Mouse (Mus musculus): ENCODE measurements around the gene Cpox. TPM values are rescaled to one million over a fixed set of nuclear protein-coding genes. Genes with fewer than 3 reads are reported as not detected.

The Cpox gene
- polyA plus RNA-seq, 1 experiment: 206 TPM

DNA sequence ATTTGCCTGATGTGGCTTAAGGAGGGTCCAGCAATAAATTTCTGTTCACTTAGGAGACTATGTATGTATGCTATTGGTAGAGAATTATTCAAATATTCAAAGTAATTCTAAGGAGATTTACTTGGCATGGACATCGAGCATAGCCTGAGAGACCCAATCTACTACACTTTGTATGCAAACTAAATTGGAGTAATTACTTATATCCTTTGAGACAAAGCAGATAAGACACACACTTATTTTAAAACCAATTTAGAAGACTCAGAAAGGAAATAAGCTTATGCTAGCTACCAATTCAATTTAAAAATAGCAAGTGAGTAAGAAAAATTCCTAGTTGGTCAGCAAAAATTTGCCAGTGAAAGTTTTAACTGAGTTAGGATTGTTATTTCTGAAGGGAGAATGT, 93.0 kb downstream of the Cpox start, which contains the start of gene Olfr172:
Gene Olfr172 (minus strand): TSS at position 101 of the 400 bp plus-strand sequence.
- TF ChIP-seq GATA1 (IDR thresholded peaks at IDR 0.05; ENCODE audit: low read length): no peak

Other genes with a start within 250 kb of the Cpox start
- gene St3gal6, start 146.0 kb upstream of the Cpox start, polyA plus RNA-seq (2012): 250 and 254 TPM in 2 replicates
- not detected in 2 replicates for gene Gm813, start 53.3 kb upstream of the Cpox start, polyA plus RNA-seq (2012)
- gene E330017A01Rik, start 31.6 kb upstream of the Cpox start, polyA plus RNA-seq (2012): not detected in 2 replicates
- gene Gpr15, start 48.8 kb downstream of the Cpox start, polyA plus RNA-seq (2012): not detected in 2 replicates
- gene Cldnd1, start 57.6 kb downstream of the Cpox start, polyA plus RNA-seq (2012): 2.5 and 2.6 TPM in 2 replicates
- gene Olfr172, start 92.9 kb downstream of the Cpox start, polyA plus RNA-seq (2012): not detected in 2 replicates
- gene Olfr173, start 130.0 kb downstream of the Cpox start, polyA plus RNA-seq (2012): not detected in 2 replicates
- gene Olfr175-ps1, start 156.5 kb downstream of the Cpox start, polyA plus RNA-seq (2012): not detected in 2 replicates
- gene Olfr177, start 204.5 kb downstream of the Cpox start, polyA plus RNA-seq (2012): not detected in 2 replicates
- not detected in 2 replicates for gene Olfr178, start 221.8 kb downstream of the Cpox start, polyA plus RNA-seq (2012)